Mouse (Mus musculus) MEL (cell line): Measurements from ENCODE around the gene Slc47a1. TPM values are rescaled to one million over a fixed set of nuclear protein-coding genes. Genes with fewer than 3 reads are reported as not detected.

Source experiments
- DNase-seq: peaks from one replicate; pipeline ENCODE4 v3.0.0; 2011; ENCODE audit warnings: low read depth, low spot score
- H3K27ac ChIP-seq: 2 replicates; pipeline ENCODE4 v1.5.1; 2012; ENCODE audit warnings: low read depth, mild to moderate bottlenecking, control low read depth, low read length, moderate library complexity; ENCODE audit not compliant: control insufficient read depth
- H3K27me3 ChIP-seq, 2 experiments: fragments of 150-350 bp in 1 of 2; sonication (generic) in 1 of 2; 2 replicates each; pipeline ENCODE4 v1.6.1; 2012; ENCODE audit warnings: low read length in 2 of 2, mild to moderate bottlenecking in 2 of 2, improper control_type of control experiment in 1 of 2, moderate library complexity in 1 of 2; ENCODE audit not compliant: insufficient read depth in 2 of 2, control insufficient read depth in 1 of 2
- H3K36me3 ChIP-seq, 2 experiments: 2 replicates each; pipeline ENCODE4 v1.6.1; 2012 to 2014; ENCODE audit warnings: low read length in 2 of 2, improper control_type of control experiment in 1 of 2, inconsistent platforms in 1 of 2, mild to moderate bottlenecking in 1 of 2; ENCODE audit not compliant: insufficient read depth in 2 of 2, control insufficient read depth in 1 of 2
- H3K4me1 ChIP-seq, 2 experiments: fragments of 150-350 bp in 1 of 2; sonication (generic) in 1 of 2; 2 replicates each; pipeline ENCODE4 v1.6.1; 2012; ENCODE audit warnings: low read length in 2 of 2, improper control_type of control experiment in 1 of 2, mild to moderate bottlenecking in 1 of 2; ENCODE audit not compliant: insufficient read depth in 2 of 2, control insufficient read depth in 1 of 2
- H3K4me3 ChIP-seq, 2 experiments: fragments of 150-350 bp in 1 of 2; sonication (generic) in 1 of 2; 2 replicates each; pipeline ENCODE4 v1.5.1; 2012; ENCODE audit warnings: low read depth in 2 of 2, low read length in 2 of 2, mild to moderate bottlenecking in 2 of 2, moderate library complexity in 2 of 2, control low read depth in 1 of 2, improper control_type of control experiment in 1 of 2; ENCODE audit not compliant: control insufficient read depth in 1 of 2, insufficient read depth in 1 of 2
- H3K79me2 ChIP-seq: 2 replicates; pipeline ENCODE4 v1.6.1; 2012; ENCODE audit warnings: mild to moderate bottlenecking, low read length, moderate library complexity; ENCODE audit not compliant: control insufficient read depth, poor library complexity, insufficient read depth
- H3K9ac ChIP-seq: 2 replicates; pipeline ENCODE4 v1.6.1; 2012; ENCODE audit warnings: low read depth, mild to moderate bottlenecking, control low read depth, low read length, moderate library complexity; ENCODE audit not compliant: control insufficient read depth, poor library complexity, severe bottlenecking
- H3K9me3 ChIP-seq: fragments of 150-350 bp; sonication (generic); replicated peaks from 2 replicates; pipeline ENCODE4 v1.6.1; 2012; ENCODE audit warnings: mild to moderate bottlenecking, low read length, improper control_type of control experiment, moderate library complexity; ENCODE audit not compliant: insufficient read depth
- CHD1 ChIP-seq: IDR thresholded peaks from 2 replicates; pipeline ENCODE4 v1.6.1; 2012; ENCODE audit warnings: low read depth, mild to moderate bottlenecking, inconsistent platforms, low read length, improper control_type of control experiment
- CHD2 ChIP-seq: IDR thresholded peaks from 2 replicates; pipeline ENCODE4 v1.6.1; 2011; ENCODE audit warnings: low read length, improper control_type of control experiment
- CTCF ChIP-seq, 3 experiments: IDR thresholded peaks in 2 of 3; conservative IDR thresholded peaks in 1 of 3; 2 replicates each; pipeline ENCODE4 v1.5.1; 2011 to 2012; ENCODE audit warnings: low read length in 3 of 3, low read depth in 2 of 3, mild to moderate bottlenecking in 2 of 3, improper control_type of control experiment in 1 of 3, inconsistent platforms in 1 of 3, mixed read lengths in 1 of 3, moderate library complexity in 1 of 3; ENCODE audit not compliant: control insufficient read depth in 1 of 3, insufficient read depth in 1 of 3, poor library complexity in 1 of 3, severe bottlenecking in 1 of 3
- E2F4 ChIP-seq: IDR thresholded peaks from 2 replicates; pipeline ENCODE4 v1.6.1; 2011; ENCODE audit warnings: low read depth, low read length, improper control_type of control experiment, borderline replicate concordance
- ELF1 ChIP-seq: IDR thresholded peaks from 2 replicates; pipeline ENCODE4 v1.6.1; 2014; ENCODE audit warnings: low read depth, mild to moderate bottlenecking, inconsistent platforms, low read length, improper control_type of control experiment, moderate library complexity
- ETS1 ChIP-seq: IDR thresholded peaks from 2 replicates; pipeline ENCODE4 v1.6.1; 2012; ENCODE audit warnings: low read depth, mild to moderate bottlenecking, inconsistent platforms, low read length, improper control_type of control experiment, moderate library complexity
- GABPA ChIP-seq: IDR thresholded peaks from 2 replicates; pipeline ENCODE4 v1.6.1; 2012; ENCODE audit warnings: low read depth, mild to moderate bottlenecking, inconsistent platforms, low read length, improper control_type of control experiment, moderate library complexity
- HCFC1 ChIP-seq: IDR thresholded peaks from 2 replicates; pipeline ENCODE4 v1.6.1; 2012; ENCODE audit warnings: low read depth, mild to moderate bottlenecking, inconsistent platforms, low read length, improper control_type of control experiment, moderate library complexity
- JUND ChIP-seq: IDR thresholded peaks from 2 replicates; pipeline ENCODE4 v1.6.1; 2011; ENCODE audit warnings: low read depth, mild to moderate bottlenecking, improper control_type of control experiment, low read length
- KAT2A ChIP-seq: conservative IDR thresholded peaks from 2 replicates; pipeline ENCODE4 v1.6.1; 2012; ENCODE audit warnings: low read depth, low read length, improper control_type of control experiment, inconsistent platforms
- MAFK ChIP-seq: IDR thresholded peaks from 2 replicates; pipeline ENCODE4 v1.6.1; 2011; ENCODE audit warnings: low read depth, mild to moderate bottlenecking, low read length, improper control_type of control experiment, borderline replicate concordance
- MEF2A ChIP-seq: IDR thresholded peaks from 2 replicates; pipeline ENCODE4 v1.6.1; 2014; ENCODE audit warnings: low read depth, mild to moderate bottlenecking, inconsistent platforms, low read length, improper control_type of control experiment; ENCODE audit not compliant: poor library complexity, insufficient replicate concordance, severe bottlenecking; ENCODE audit errors: extremely low read depth
- MYB ChIP-seq: IDR thresholded peaks from 2 replicates; pipeline ENCODE4 v1.6.1; 2011; ENCODE audit warnings: mild to moderate bottlenecking, low read depth, low read length, improper control_type of control experiment
- NRF1 ChIP-seq: IDR thresholded peaks from 2 replicates; pipeline ENCODE4 v1.6.1; 2014; ENCODE audit warnings: low read depth, mild to moderate bottlenecking, inconsistent platforms, low read length, improper control_type of control experiment, moderate library complexity; ENCODE audit not compliant: poor library complexity, insufficient read depth, severe bottlenecking
- POLR2A ChIP-seq, 2 experiments: IDR thresholded peaks; 2 replicates each; pipeline ENCODE4 v1.6.1; 2011 to 2012; ENCODE audit warnings: low read length in 2 of 2, mild to moderate bottlenecking in 2 of 2, control low read depth in 1 of 2, improper control_type of control experiment in 1 of 2, low read depth in 1 of 2, moderate library complexity in 1 of 2; ENCODE audit not compliant: control insufficient read depth in 1 of 2, insufficient read depth in 1 of 2, poor library complexity in 1 of 2
- POLR2AphosphoS2 ChIP-seq: IDR thresholded peaks from 2 replicates; pipeline ENCODE4 v1.6.1; 2011; ENCODE audit warnings: low read length, improper control_type of control experiment
- SMC3 ChIP-seq: IDR thresholded peaks from 2 replicates; pipeline ENCODE4 v1.6.1; 2011; ENCODE audit warnings: low read depth, low read length, improper control_type of control experiment
- TBP ChIP-seq: IDR thresholded peaks from 2 replicates; pipeline ENCODE4 v1.8.0; 2011; ENCODE audit warnings: low read depth, low read length, improper control_type of control experiment
- UBTF ChIP-seq: IDR thresholded peaks from 2 replicates; pipeline ENCODE4 v1.6.1; 2012; ENCODE audit warnings: low read depth, mild to moderate bottlenecking, inconsistent platforms, low read length, improper control_type of control experiment, moderate library complexity, borderline replicate concordance; ENCODE audit not compliant: insufficient read depth
- USF1 ChIP-seq: IDR thresholded peaks from 2 replicates; pipeline ENCODE4 v1.6.1; 2014; ENCODE audit warnings: low read depth, mild to moderate bottlenecking, inconsistent platforms, low read length, improper control_type of control experiment, moderate library complexity
- ZKSCAN1 ChIP-seq: IDR thresholded peaks from 2 replicates; pipeline ENCODE4 v1.6.1; 2012; ENCODE audit warnings: low read depth, mild to moderate bottlenecking, inconsistent platforms, low read length, improper control_type of control experiment, moderate library complexity
- ZMIZ1 ChIP-seq: IDR thresholded peaks from 2 replicates; pipeline ENCODE4 v1.6.1; 2012; ENCODE audit warnings: low read depth, mild to moderate bottlenecking, inconsistent platforms, low read length, improper control_type of control experiment, moderate library complexity
- polyA plus RNA-seq, 2 experiments: library from polyadenylated mRNA; stranded (reverse) in 1 of 2; unstranded in 1 of 2; fragments of >175 nt in 1 of 2; fragments of >200 nt in 1 of 2; gene quantifications; 2 replicates each; pipeline versions ENCODE4 v1.2.1 to v1.2.4; 2012; ENCODE audit warnings: low replicate concordance in 2 of 2, low read depth in 1 of 2; ENCODE audit not compliant: insufficient read length in 2 of 2, insufficient read depth in 1 of 2, missing spikeins in 1 of 2
- total RNA-seq: library from RNA; depleted of rRNA; stranded (reverse); fragments of 300-350 nt; gene quantifications from 2 replicates; pipeline ENCODE4 v1.2.3, GENCODE M21; 2012; rRNA removed

Slc47a1 gene
- total RNA-seq (0.04 TPM in 1 of 2 replicates, not detected in the other), polyA plus RNA-seq (not detected)

DNA sequence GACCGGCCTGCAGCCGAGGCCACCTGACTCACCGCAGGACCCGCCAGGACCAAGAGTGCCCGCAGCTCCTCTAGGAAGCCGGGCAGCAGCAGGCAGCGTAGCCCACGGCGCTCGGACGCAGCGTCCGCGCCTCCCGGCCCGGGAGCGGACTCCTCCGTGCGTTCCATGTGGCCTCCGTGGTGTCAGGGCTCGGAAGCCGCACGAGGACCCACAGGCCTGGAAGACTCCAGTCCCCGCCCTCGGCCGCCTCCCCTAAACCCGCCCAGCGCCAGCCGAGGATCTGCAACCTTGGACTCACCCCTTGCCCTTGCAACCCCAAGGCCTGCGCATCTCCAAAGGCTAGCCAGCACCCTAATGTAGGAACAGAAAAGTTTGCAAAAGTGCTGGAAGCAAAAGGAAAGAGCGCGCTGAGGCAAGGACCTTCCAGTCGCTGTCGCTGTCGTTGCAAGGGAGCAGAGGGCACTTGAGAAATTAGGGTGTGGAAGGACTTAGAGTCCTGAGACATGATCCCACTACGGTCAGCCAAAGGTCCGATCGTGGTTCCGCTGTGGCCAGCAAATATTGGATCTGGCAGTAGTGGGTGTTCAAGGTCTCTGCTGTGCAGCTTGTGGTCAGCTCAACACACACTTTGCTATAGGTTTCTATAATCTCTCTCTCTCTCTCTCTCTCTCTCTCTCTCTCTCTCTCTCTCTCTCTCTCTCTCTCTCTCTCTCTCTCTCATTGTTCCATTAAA is at the start of gene Slc47a1:
Gene Slc47a1 (minus strand): TSS at position 465 of the 733 bp plus-strand sequence.
- Histone ChIP-seq H3K4me3 (no peak within 1 kb of the TSS), H3K79me2 (no peaks in the 10 kb centered on the region), H3K27me3 (peaks cover 8 to 15% of the 10 kb centered on the region in 2 experiments), H3K27ac (no peak within 1 kb of the TSS), H3K9ac (no peak within 1 kb of the TSS), H3K9me3 (no peaks in the 10 kb centered on the region), H3K36me3 (no peaks in the 10 kb centered on the region), H3K4me1 (no peaks in the 10 kb centered on the region)
- DNase-seq, result no peak
- TF ChIP-seq POLR2A (IDR thresholded peaks at IDR 0.05; ENCODE audit: control insufficient read depth in 1 of 2, insufficient read depth in 1 of 2, low read depth in 1 of 2, low read length in 2 of 2, poor library complexity in 1 of 2) (no peak), MEF2A (no peak), HCFC1 (no peak), POLR2AphosphoS2 (no peak), SMC3 (no peak), GABPA (no peak), CTCF (IDR thresholded peaks at IDR 0.05 in 2 of 3, conservative IDR thresholded peaks at IDR 0.05 in 1 of 3; ENCODE audit: control insufficient read depth in 1 of 3, insufficient read depth in 1 of 3, low read depth in 2 of 3, low read length in 3 of 3, poor library complexity in 1 of 3, severe bottlenecking in 1 of 3) (no peak), E2F4 (no peak), JUND (no peak), UBTF (no peak), NRF1 (no peak), ETS1 (no peak), CHD2 (no peak), MAFK (no peak), USF1 (no peak), MYB (no peak)

DNA sequence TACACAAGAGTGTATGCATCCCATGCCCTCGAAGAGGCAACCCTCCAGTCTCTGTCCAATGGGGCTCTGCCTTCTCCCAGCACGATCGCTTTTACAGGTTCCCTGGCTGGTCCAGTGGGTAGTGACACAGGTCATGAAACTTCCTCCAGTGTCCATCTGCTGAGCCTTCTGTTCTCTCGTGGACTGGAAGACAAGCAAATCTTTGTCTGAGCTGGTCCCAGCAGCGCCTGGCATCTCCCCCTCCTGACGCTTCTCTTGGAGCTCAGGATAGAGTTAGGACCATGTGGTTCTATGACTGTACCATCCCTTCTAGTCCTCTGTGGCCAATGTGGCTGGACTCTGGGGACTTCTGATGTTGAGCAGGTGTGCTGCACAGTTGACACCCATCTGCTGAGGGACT is 41.1 kb upstream of the Slc47a1 start:
- TF ChIP-seq MAFK (no peak), ELF1 (no peak), ETS1 (no peak), CHD1 (no peak), GABPA (no peak), TBP (no peak), KAT2A (no peak), JUND (no peak), ZMIZ1 (no peak), ZKSCAN1 (no peak)
- H3K36me3 ChIP-seq, result no peaks in the 10 kb centered on the region
- no peaks in the 10 kb centered on the region for H3K9me3 ChIP-seq
- H3K27ac ChIP-seq, result no peak overlapping the region
- no peak for DNase-seq
- no peak overlapping the region for H3K9ac ChIP-seq
- no peak overlapping the region for H3K4me3 ChIP-seq
- H3K27me3 ChIP-seq, result no peaks in the 10 kb centered on the region; a peak in 1 of 4 replicates
- no peaks in the 10 kb centered on the region for H3K4me1 ChIP-seq
- H3K79me2 ChIP-seq, result no peaks in the 10 kb centered on the region
